Mouse (Mus musculus) monocyte, adult 5-6 weeks (primary cell): ENCODE results near the gene Gnb2. TPM values are rescaled to one million over a fixed set of nuclear protein-coding genes. Genes with fewer than 3 reads are reported as not detected.

Experiments used
- ATAC-seq: fragments of 153-309, 156-312 bp; replicated peaks from 2 replicates; pipeline ENCODE4 v1.8.0; 2017; ENCODE audit warnings: mild to moderate bottlenecking; ENCODE audit not compliant: low TSS enrichment, insufficient number of reproducible peaks, severe bottlenecking, poor library complexity, low FRiP score
- total RNA-seq: library from RNA; stranded (forward); fragments of 200-1000, 200-491, 200-594 nt; gene quantifications from 3 replicates; pipeline ENCODE4 v1.2.3, GENCODE M21; 2017

Gnb2 gene
- 361 to 408 TPM (median 386 TPM) in 3 replicates for total RNA-seq

GRCm38 (mm10) chr5:137533117-137533827 is at the start of gene Gnb2, which contains the start of gene Epo:
Gene Gnb2 (minus strand): TSS chr5:137533510.
Gene Epo (minus strand): TSS chr5:137533242.
- ATAC-seq = peak; percentile 75

- no peak for ATAC-seq
Measured at GRCm38 (mm10) chr5:137582702-137583101, 49.4 kb upstream of the Gnb2 start.

GRCm38 (mm10) chr5:137580246-137580645 is 46.9 kb upstream of the Gnb2 start:
- ATAC-seq = no peak

GRCm38 (mm10) chr5:137574470-137574901 is 41.2 kb upstream of the Gnb2 start:
- no peak for ATAC-seq

DNA sequence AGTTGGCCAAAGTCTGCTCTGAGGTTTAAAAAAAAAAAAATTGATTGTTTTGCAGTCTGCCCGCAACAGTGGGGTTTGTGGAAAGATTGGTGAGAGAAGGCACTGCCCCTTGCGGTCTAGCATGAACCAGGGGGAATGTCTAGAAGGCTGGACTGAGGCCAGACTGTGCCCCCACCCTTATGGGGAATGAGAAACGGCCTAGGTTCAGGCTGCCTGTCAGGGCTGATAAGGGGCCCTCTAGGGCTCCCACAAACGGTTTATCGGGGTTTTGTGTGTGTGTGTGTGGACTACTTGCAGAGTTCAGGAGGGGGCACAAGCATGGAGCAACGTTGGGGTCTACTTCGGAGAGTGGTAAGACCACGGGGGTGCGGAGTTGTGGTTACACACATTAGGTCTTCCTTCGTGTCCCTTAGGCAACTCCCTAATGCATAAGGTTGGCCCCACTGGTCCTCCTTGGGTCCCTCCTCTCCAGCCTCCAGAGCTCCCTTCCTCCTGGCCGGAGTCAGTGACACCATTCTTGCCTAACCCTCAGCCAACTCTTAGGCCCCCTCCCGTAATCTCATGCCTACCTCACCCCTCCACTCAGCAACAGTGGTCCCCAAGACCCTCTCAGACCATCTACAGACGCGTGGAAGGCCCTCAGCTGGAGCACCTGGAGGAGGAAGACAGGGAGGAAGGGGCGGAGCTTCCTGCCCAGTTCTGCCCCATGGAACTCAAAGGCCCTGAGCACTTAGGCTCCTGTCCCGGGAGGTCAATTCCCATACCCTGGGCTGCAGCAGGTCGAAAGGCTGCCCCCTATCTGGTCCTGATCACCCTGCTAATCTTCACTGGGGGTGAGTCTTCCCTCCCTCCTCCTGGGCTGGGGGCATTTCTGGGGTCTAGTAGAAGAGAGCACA is 37.6 kb upstream of the Gnb2 start:
- no peak for ATAC-seq

GRCm38 (mm10) chr5:137570181-137570580 is 36.9 kb upstream of the Gnb2 start:
- no peak for ATAC-seq

- peak; percentile 63; the same call in 1 of the 2 replicates for ATAC-seq
Measured at GRCm38 (mm10) chr5:137569665-137570064, 36.4 kb upstream of the Gnb2 start, which contains the start of gene Tfr2. Gene Tfr2 (plus strand): TSS chr5:137569840.

GRCm38 (mm10) chr5:137569031-137569430 is 35.7 kb upstream of the Gnb2 start:
- ATAC-seq = no peak

GRCm38 (mm10) chr5:137568223-137568798 is 35.0 kb upstream of the Gnb2 start:
- no peak for ATAC-seq

GRCm38 (mm10) chr5:137566416-137566815 is 33.1 kb upstream of the Gnb2 start:
- no peak for ATAC-seq

GRCm38 (mm10) chr5:137565744-137566143 is 32.4 kb upstream of the Gnb2 start:
- no peak for ATAC-seq

- no peak for ATAC-seq
Measured at GRCm38 (mm10) chr5:137562965-137563364, 29.7 kb upstream of the Gnb2 start.

GRCm38 (mm10) chr5:137561556-137561955 is 28.2 kb upstream of the Gnb2 start:
- no peak for ATAC-seq

DNA sequence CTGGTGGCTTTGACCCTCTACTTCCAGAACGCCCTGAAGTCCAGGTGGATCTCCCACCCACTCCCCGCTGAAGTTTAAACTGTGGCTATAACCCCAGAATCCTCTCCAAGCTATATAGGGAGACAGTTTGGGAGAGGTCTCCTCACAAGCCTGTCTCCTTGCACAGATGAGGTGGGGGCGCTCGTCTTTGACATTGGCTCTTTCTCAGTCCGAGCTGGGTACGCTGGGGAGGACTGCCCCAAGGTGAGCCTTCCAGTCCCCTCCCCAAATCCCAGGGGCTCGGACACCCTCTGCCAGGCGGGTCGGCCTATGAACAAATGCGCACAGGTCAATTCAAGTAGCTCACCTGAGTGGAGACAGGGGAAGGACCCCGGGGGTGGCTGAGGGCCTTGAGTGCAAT is 20.6 kb upstream of the Gnb2 start:
- no peak for ATAC-seq

DNA sequence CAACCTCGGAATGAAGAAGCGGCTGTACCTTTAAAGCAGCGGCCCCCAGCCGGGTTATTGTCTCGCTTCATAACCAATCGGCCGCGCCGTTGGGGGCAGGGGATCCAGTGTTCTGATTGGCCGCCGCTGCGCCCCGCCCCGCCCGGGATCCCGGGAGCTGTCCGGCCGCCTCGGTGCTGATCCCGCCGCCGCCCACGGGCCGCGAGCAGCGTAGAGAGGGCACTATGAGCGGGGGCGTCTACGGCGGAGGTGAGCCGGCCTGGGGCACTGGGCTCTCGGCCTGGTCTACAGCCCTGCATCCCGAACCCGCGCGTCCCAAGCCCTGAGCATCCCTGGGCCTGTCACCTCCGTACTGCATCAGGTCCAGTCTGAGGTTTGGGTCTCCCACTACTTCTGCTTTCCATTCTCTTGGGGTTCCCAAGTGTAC is 20.1 kb upstream of the Gnb2 start, which contains the start of gene Actl6b:
Gene Actl6b, plus strand, starts transcription at position 107 of the 427 bp plus-strand sequence.
- 0 out of 2 replicates have a peak, but pooled peaks have one; percentile 43 for ATAC-seq

- ATAC-seq = no peak
Measured at GRCm38 (mm10) chr5:137553000-137553399, 19.7 kb upstream of the Gnb2 start.

GRCm38 (mm10) chr5:137551119-137551518 is 17.8 kb upstream of the Gnb2 start:
- ATAC-seq = 0 out of 2 replicates have a peak, but pooled peaks have one; percentile 35

GRCm38 (mm10) chr5:137549840-137550239 is 16.5 kb upstream of the Gnb2 start:
- no peak for ATAC-seq

DNA sequence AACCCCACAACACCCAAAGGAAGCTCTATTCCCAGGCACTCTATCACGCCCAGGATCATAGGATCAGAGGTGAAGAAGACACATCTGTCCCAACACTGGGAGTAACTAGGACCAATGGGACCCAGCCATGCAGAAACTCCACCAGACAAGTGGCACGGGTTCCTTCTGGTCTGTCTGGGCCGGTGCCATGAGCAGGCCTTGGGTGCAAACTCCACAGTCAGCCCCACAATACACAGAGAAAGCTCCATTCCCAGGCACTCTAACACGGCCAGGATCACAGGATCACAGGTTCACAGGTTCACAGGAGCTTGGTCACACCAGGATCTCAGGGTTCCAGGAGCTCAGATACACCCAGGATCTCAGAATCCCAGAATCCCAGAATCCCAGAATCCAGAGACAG is 12.3 kb upstream of the Gnb2 start:
- ATAC-seq = no peak
